Mouse (Mus musculus) stomach, postnatal 0 days (tissue): ENCODE data around the gene Kank4.
"Not testable (repeated sequence)": the region's sequence is repeated elsewhere in the genome, so short reads cannot be mapped to it uniquely, and the experiment has no call there.

ENCODE experiments used
- CTCF ChIP-seq: IDR thresholded peaks from 2 replicates; pipeline ENCODE4 v1.5.1; 2016; ENCODE audit warnings: antibody characterized with exemption, low read depth, mild to moderate bottlenecking, moderate library complexity
- EP300 ChIP-seq: optimal IDR thresholded peaks from 2 replicates; pipeline ENCODE3; 2016; ENCODE audit warnings: antibody characterized with exemption

DNA sequence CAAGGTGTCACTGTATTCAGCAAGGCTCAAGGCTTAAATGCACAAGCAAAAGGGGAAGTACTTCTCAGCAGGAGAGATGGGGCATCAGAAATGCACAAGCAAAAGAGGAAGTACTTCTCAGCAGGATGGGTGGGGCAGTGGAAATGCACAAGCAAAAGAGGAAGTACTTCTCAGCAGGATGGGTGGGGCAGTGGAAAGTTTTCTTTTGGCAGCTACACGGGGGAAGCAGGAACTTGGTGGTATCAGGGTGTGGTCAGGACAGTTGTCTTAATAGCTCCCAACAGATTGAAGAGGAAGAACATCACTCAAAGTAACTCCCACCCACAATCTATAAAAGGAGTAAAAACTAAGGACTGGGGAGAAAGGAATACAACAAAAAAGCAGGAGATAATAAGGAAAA, 33.1 kb upstream of the Kank4 start:
- not testable (repeated sequence) for TF ChIP-seq CTCF, EP300
